Mouse (Mus musculus): ENCODE results near the gene Gm3033. TPM values are rescaled to one million over a fixed set of nuclear protein-coding genes. Genes with fewer than 3 reads are reported as not detected.
"Not testable (repeated sequence)": the region's sequence is repeated elsewhere in the genome, so short reads cannot be mapped to it uniquely, and the experiment has no call there.

Gene Gm3033
- polyA plus RNA-seq (2016; fragmentation: Nextera tagmentation; extraction: Ambion mirVana), result not detected in 2 replicates

GRCm38 (mm10) chr14:3845945-3846344 lies at the start of gene Gm3033:
Gene Gm3033, plus strand, starts transcription at chr14:3846245.
- H3K27ac ChIP-seq; H3K4me2 ChIP-seq; ATAC-seq (ENCODE audit: low FRiP score); H3K4me3 ChIP-seq (replicated peaks); H3K36me3 ChIP-seq (replicated peaks); H3K4me1 ChIP-seq; H3K27me3 ChIP-seq; H3K9ac ChIP-seq; H3K9me3 ChIP-seq: not testable (repeated sequence)
- WGBS, result no CpG with 5 or more reads among the region's 2 CpGs

GRCm38 (mm10) chr14:3809774-3810173 lies 36.3 kb upstream of the Gm3033 start, which contains the start of gene Gm3002:
Gene Gm3002, plus strand, starts transcription at chr14:3810074.
- no CpG with 5 or more reads among the region's 31 CpGs for WGBS
- H3K9ac ChIP-seq; H3K27me3 ChIP-seq; H3K4me2 ChIP-seq; H3K27ac ChIP-seq; H3K4me1 ChIP-seq; ATAC-seq (ENCODE audit: low FRiP score); H3K36me3 ChIP-seq (replicated peaks); H3K4me3 ChIP-seq (replicated peaks); H3K9me3 ChIP-seq: not testable (repeated sequence)

- H3K9ac ChIP-seq; H3K27ac ChIP-seq; H3K4me3 ChIP-seq (replicated peaks); H3K4me2 ChIP-seq; H3K4me1 ChIP-seq; H3K27me3 ChIP-seq; H3K9me3 ChIP-seq; H3K36me3 ChIP-seq (replicated peaks); ATAC-seq (ENCODE audit: low FRiP score): not testable (repeated sequence)
- WGBS, result no CpG with 5 or more reads among the region's 1 CpGs
Observed at GRCm38 (mm10) chr14:3883872-3884271, 37.8 kb downstream of the Gm3033 start, which contains the start of gene Gm2916. Gene Gm2916, plus strand, starts transcription at chr14:3884172.

Other genes starting within 250 kb of the Gm3033 start
- gene Gm3012, start 211.7 kb upstream of the Gm3033 start, polyA plus RNA-seq (2016; fragmentation: Nextera tagmentation; extraction: Ambion mirVana), result not detected in 2 replicates
- 3.7 and 4.5 TPM in 2 replicates for gene Gm3020, start 194.2 kb upstream of the Gm3033 start, polyA plus RNA-seq (2016; fragmentation: Nextera tagmentation; extraction: Ambion mirVana)
- not detected in 2 replicates for gene Gm3043, start 157.5 kb upstream of the Gm3033 start, polyA plus RNA-seq (2016; fragmentation: Nextera tagmentation; extraction: Ambion mirVana)
- 0.98 and 1.2 TPM in 2 replicates for gene Gm3002, start 36.2 kb upstream of the Gm3033 start, polyA plus RNA-seq (2016; fragmentation: Nextera tagmentation; extraction: Ambion mirVana)
- 0.12 TPM in 1 of 2 replicates, not detected in the other for gene Gm2916, start 37.9 kb downstream of the Gm3033 start, polyA plus RNA-seq (2016; fragmentation: Nextera tagmentation; extraction: Ambion mirVana)
- gene Gm3029, start 85.5 kb downstream of the Gm3033 start, polyA plus RNA-seq (2016; fragmentation: Nextera tagmentation; extraction: Ambion mirVana), result not detected in 2 replicates
- gene Gm3095, start 117.3 kb downstream of the Gm3033 start, polyA plus RNA-seq (2016; fragmentation: Nextera tagmentation; extraction: Ambion mirVana), result not detected in 2 replicates
- gene Gm3099, start 152.1 kb downstream of the Gm3033 start, polyA plus RNA-seq (2016; fragmentation: Nextera tagmentation; extraction: Ambion mirVana), result not detected in 2 replicates
- gene Gm5796, start 177.7 kb downstream of the Gm3033 start, polyA plus RNA-seq (2016; fragmentation: Nextera tagmentation; extraction: Ambion mirVana), result 0.89 and 1.6 TPM in 2 replicates
- not detected in 2 replicates for gene Gm3115, start 237.9 kb downstream of the Gm3033 start, polyA plus RNA-seq (2016; fragmentation: Nextera tagmentation; extraction: Ambion mirVana)

Measured in forebrain, embryonic 12.5 days (tissue).